Mouse (Mus musculus): ENCODE data around the gene Slc25a24. TPM values are rescaled to one million over a fixed set of nuclear protein-coding genes. Genes with fewer than 3 reads are reported as not detected.

Slc25a24 gene
- polyA plus RNA-seq, 1 experiment from 2014 or later: 5.0 TPM

- H3K9me3 ChIP-seq (replicated peaks; ENCODE audit: control insufficient read depth, low read length): no peaks in the 10 kb centered on the region
- H3K4me3 ChIP-seq (ENCODE audit: low read depth, low read length): no peak overlapping the region
- no peaks in the 10 kb centered on the region for H3K36me3 ChIP-seq (ENCODE audit: control insufficient read depth, insufficient read depth, low read length)
- ATAC-seq: no peak
- 89% methylated on average over 3 of the region's 3 CpGs for WGBS
- DNase-seq (ENCODE audit: low spot score): no peak
- H3K9ac ChIP-seq (ENCODE audit: low read length): no peak overlapping the region
- no peaks in the 10 kb centered on the region for H3K4me1 ChIP-seq (ENCODE audit: control insufficient read depth, insufficient read depth, low read length)
- H3K4me2 ChIP-seq (ENCODE audit: low read length): no peak overlapping the region
- H3K27me3 ChIP-seq (replicated peaks; ENCODE audit: control insufficient read depth, insufficient read depth, low read length): no peaks in the 10 kb centered on the region
- H3K27ac ChIP-seq (ENCODE audit: low read depth, low read length): no peak overlapping the region
Measured at GRCm38 (mm10) chr3:109157481-109157880, 34.5 kb downstream of the Slc25a24 start.

DNA sequence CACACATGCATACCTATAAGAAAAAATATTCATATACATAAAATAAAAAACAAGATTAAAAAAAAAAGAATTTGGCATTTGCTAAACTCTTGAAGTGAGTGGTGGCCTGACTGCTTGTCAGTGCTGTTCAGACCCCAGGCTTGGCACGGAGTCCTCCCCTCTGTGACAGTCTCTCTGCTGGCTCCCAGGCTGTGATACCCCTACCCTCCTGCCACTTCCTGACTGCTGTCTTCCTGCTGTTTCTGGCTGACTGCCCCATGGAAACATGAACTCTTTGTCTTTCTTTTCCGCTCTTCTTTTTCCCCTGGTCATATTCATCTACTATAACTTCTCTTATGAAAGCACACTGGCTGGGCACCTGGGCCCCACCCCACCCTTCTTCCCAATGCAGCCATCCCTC lies 41.1 kb downstream of the Slc25a24 start:
- ATAC-seq (no peak), DNase-seq (ENCODE audit: low spot score) (no peak)
- H3K4me2 ChIP-seq (ENCODE audit: low read length): no peak overlapping the region
- no peaks in the 10 kb centered on the region for H3K9me3 ChIP-seq (replicated peaks; ENCODE audit: control insufficient read depth, low read length)
- no peak overlapping the region for H3K9ac ChIP-seq (ENCODE audit: low read length)
- no peak overlapping the region for H3K4me3 ChIP-seq (ENCODE audit: low read depth, low read length)
- no peaks in the 10 kb centered on the region for H3K27me3 ChIP-seq (replicated peaks; ENCODE audit: control insufficient read depth, insufficient read depth, low read length)
- H3K4me1 ChIP-seq (ENCODE audit: control insufficient read depth, insufficient read depth, low read length): no peaks in the 10 kb centered on the region
- no peaks in the 10 kb centered on the region for H3K36me3 ChIP-seq (ENCODE audit: control insufficient read depth, insufficient read depth, low read length)
- WGBS: 86% methylated on average over 2 of the region's 2 CpGs
- H3K27ac ChIP-seq (ENCODE audit: low read depth, low read length): no peak overlapping the region

DNA sequence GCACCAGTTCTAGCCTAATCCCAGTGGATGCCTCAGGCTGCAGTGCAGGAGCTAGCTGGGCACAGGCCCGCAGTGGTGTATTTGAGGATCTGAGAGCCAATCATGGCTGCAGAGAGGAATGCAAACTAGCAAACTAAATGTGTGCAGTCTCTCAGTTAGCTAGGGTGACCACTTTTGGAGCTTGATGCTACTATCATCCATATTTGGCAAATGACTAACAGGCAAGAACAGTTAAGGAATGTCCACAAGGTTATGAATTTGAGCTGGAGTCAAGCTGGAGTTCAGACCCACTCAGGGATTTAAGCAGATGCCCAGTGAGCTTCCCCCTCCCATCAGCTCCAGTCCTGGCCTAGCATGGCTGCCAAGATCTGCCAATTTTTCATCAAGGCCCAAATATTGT lies 41.7 kb downstream of the Slc25a24 start:
- WGBS: 94% methylated on average over 1 of the region's 1 CpGs
- Histone ChIP-seq H3K9ac (ENCODE audit: low read length) (no peak overlapping the region), H3K27ac (ENCODE audit: low read depth, low read length) (no peak overlapping the region), H3K4me2 (ENCODE audit: low read length) (no peak overlapping the region), H3K36me3 (ENCODE audit: control insufficient read depth, insufficient read depth, low read length) (no peaks in the 10 kb centered on the region), H3K4me1 (ENCODE audit: control insufficient read depth, insufficient read depth, low read length) (no peaks in the 10 kb centered on the region), H3K27me3 (replicated peaks; ENCODE audit: control insufficient read depth, insufficient read depth, low read length) (no peaks in the 10 kb centered on the region), H3K4me3 (ENCODE audit: low read depth, low read length) (no peak overlapping the region), H3K9me3 (replicated peaks; ENCODE audit: control insufficient read depth, low read length) (no peaks in the 10 kb centered on the region)
- DNase-seq (ENCODE audit: low spot score) (no peak), ATAC-seq (no peak)

DNA sequence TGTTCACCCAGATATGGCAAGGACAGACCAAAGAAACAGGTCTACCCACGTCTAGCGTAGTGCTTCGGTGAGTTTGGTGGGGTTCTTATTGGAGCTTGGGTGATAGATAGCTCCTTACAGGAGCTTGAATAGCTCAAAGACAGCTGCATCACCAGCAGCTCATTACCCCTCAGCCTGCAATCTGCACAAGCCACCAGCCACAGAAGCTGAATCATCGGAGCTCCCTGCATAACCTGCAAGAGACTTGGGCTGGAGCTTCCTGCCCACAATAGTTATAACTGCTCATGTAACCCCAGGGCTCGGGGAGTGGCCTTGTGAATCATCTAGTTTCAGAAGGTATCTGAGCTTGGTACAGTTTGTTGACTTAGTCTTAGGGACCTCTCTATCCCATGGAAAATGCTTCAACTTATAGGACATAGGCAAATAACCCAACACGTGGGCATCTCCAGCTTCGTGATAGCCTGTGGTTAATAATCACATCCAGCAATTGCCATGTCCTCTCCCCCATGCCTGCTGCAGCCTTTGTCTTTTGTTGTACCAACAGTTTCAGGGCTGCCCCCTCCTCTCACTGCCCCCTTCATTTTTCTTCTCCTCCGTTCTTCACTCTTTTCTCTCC lies 42.4 kb downstream of the Slc25a24 start:
- no peak overlapping the region for H3K27ac ChIP-seq (ENCODE audit: low read depth, low read length)
- H3K36me3 ChIP-seq (ENCODE audit: control insufficient read depth, insufficient read depth, low read length): no peaks in the 10 kb centered on the region
- WGBS: 91% methylated on average over 8 of the region's 8 CpGs
- H3K4me1 ChIP-seq (ENCODE audit: control insufficient read depth, insufficient read depth, low read length): no peaks in the 10 kb centered on the region
- no peaks in the 10 kb centered on the region for H3K27me3 ChIP-seq (replicated peaks; ENCODE audit: control insufficient read depth, insufficient read depth, low read length)
- DNase-seq (ENCODE audit: low spot score) (no peak), ATAC-seq (no peak)
- no peak overlapping the region for H3K4me2 ChIP-seq (ENCODE audit: low read length)
- H3K4me3 ChIP-seq (ENCODE audit: low read depth, low read length): no peak overlapping the region
- no peaks in the 10 kb centered on the region for H3K9me3 ChIP-seq (replicated peaks; ENCODE audit: control insufficient read depth, low read length)
- no peak overlapping the region for H3K9ac ChIP-seq (ENCODE audit: low read length)

GRCm38 (mm10) chr3:109169121-109169520 lies 46.2 kb downstream of the Slc25a24 start:
- ATAC-seq (no peak), DNase-seq (ENCODE audit: low spot score) (no peak)
- Histone ChIP-seq H3K4me2 (ENCODE audit: low read length) (no peak overlapping the region), H3K27ac (ENCODE audit: low read depth, low read length) (no peak overlapping the region), H3K9ac (ENCODE audit: low read length) (no peak overlapping the region), H3K9me3 (replicated peaks; ENCODE audit: control insufficient read depth, low read length) (no peaks in the 10 kb centered on the region), H3K4me1 (ENCODE audit: control insufficient read depth, insufficient read depth, low read length) (no peaks in the 10 kb centered on the region), H3K36me3 (ENCODE audit: control insufficient read depth, insufficient read depth, low read length) (no peaks in the 10 kb centered on the region), H3K4me3 (ENCODE audit: low read depth, low read length) (no peak overlapping the region), H3K27me3 (replicated peaks; ENCODE audit: control insufficient read depth, insufficient read depth, low read length) (no peaks in the 10 kb centered on the region)
- 91% methylated on average over 2 of the region's 2 CpGs for WGBS

- Histone ChIP-seq H3K27me3 (replicated peaks; ENCODE audit: control insufficient read depth, insufficient read depth, low read length) (no peaks in the 10 kb centered on the region), H3K36me3 (ENCODE audit: control insufficient read depth, insufficient read depth, low read length) (no peaks in the 10 kb centered on the region), H3K4me3 (ENCODE audit: low read depth, low read length) (no peak overlapping the region), H3K9ac (ENCODE audit: low read length) (no peak overlapping the region), H3K27ac (ENCODE audit: low read depth, low read length) (no peak overlapping the region), H3K9me3 (replicated peaks; ENCODE audit: control insufficient read depth, low read length) (no peaks in the 10 kb centered on the region), H3K4me2 (ENCODE audit: low read length) (0 out of 2 replicates have a peak overlapping the region, but pooled peaks have one; percentile 16), H3K4me1 (ENCODE audit: control insufficient read depth, insufficient read depth, low read length) (no peaks in the 10 kb centered on the region)
- WGBS: 27% methylated on average over 15 of the region's 15 CpGs
- DNase-seq (ENCODE audit: low spot score) (peak; percentile 84), ATAC-seq (peak; percentile 88)
Measured at GRCm38 (mm10) chr3:109171070-109171778, 48.3 kb downstream of the Slc25a24 start.

- no peaks in the 10 kb centered on the region for H3K27me3 ChIP-seq (replicated peaks; ENCODE audit: control insufficient read depth, insufficient read depth, low read length)
- H3K4me2 ChIP-seq (ENCODE audit: low read length): no peak overlapping the region
- ATAC-seq (no peak), DNase-seq (ENCODE audit: low spot score) (no peak)
- H3K4me1 ChIP-seq (ENCODE audit: control insufficient read depth, insufficient read depth, low read length): no peaks in the 10 kb centered on the region
- no peaks in the 10 kb centered on the region for H3K36me3 ChIP-seq (ENCODE audit: control insufficient read depth, insufficient read depth, low read length)
- H3K9ac ChIP-seq (ENCODE audit: low read length): no peak overlapping the region
- H3K4me3 ChIP-seq (ENCODE audit: low read depth, low read length): no peak overlapping the region
- WGBS: 83% methylated on average over 5 of the region's 5 CpGs
- no peaks in the 10 kb centered on the region for H3K9me3 ChIP-seq (replicated peaks; ENCODE audit: control insufficient read depth, low read length)
- no peak overlapping the region for H3K27ac ChIP-seq (ENCODE audit: low read depth, low read length)
Measured at GRCm38 (mm10) chr3:109174394-109174793, 51.4 kb downstream of the Slc25a24 start.

- DNase-seq (ENCODE audit: low spot score): peak; percentile 35
- WGBS: 49% methylated on average over 6 of the region's 6 CpGs
- H3K9ac ChIP-seq (ENCODE audit: low read length): no peak overlapping the region
Measured at GRCm38 (mm10) chr3:109178705-109179104, 55.8 kb downstream of the Slc25a24 start.

GRCm38 (mm10) chr3:109179528-109180076 lies 56.7 kb downstream of the Slc25a24 start:
- Histone ChIP-seq H3K4me2 (ENCODE audit: low read length) (no peak overlapping the region), H3K4me3 (ENCODE audit: low read depth, low read length) (no peak overlapping the region), H3K4me1 (ENCODE audit: control insufficient read depth, insufficient read depth, low read length) (no peaks in the 10 kb centered on the region), H3K9ac (ENCODE audit: low read length) (no peak overlapping the region), H3K27ac (ENCODE audit: low read depth, low read length) (no peak overlapping the region), H3K27me3 (replicated peaks; ENCODE audit: control insufficient read depth, insufficient read depth, low read length) (no peaks in the 10 kb centered on the region), H3K36me3 (ENCODE audit: control insufficient read depth, insufficient read depth, low read length) (no peaks in the 10 kb centered on the region), H3K9me3 (replicated peaks; ENCODE audit: control insufficient read depth, low read length) (no peaks in the 10 kb centered on the region)
- WGBS: 76% methylated on average over 6 of the region's 6 CpGs
- ATAC-seq: no peak
- DNase-seq (ENCODE audit: low spot score): no peak

More at GRCm38 (mm10) chr3:109178705-109179104, 55.8 kb downstream of the Slc25a24 start:
- H3K9me3 ChIP-seq (replicated peaks; ENCODE audit: control insufficient read depth, low read length): no peaks in the 10 kb centered on the region
- peak; percentile 58; the same call in 1 of the 2 replicates for ATAC-seq
- H3K4me3 ChIP-seq (ENCODE audit: low read depth, low read length): no peak overlapping the region
- no peaks in the 10 kb centered on the region for H3K4me1 ChIP-seq (ENCODE audit: control insufficient read depth, insufficient read depth, low read length)
- H3K27me3 ChIP-seq (replicated peaks; ENCODE audit: control insufficient read depth, insufficient read depth, low read length): no peaks in the 10 kb centered on the region
- no peaks in the 10 kb centered on the region for H3K36me3 ChIP-seq (ENCODE audit: control insufficient read depth, insufficient read depth, low read length)
- no peak overlapping the region for H3K27ac ChIP-seq (ENCODE audit: low read depth, low read length)
- H3K4me2 ChIP-seq (ENCODE audit: low read length): no peak overlapping the region
